Mouse (Mus musculus) C2C12 (cell line): ENCODE data around the gene Pllp.

Experiments
- CTCF ChIP-seq: IDR thresholded peaks from one replicate; pipeline ENCODE4 v1.5.1; 2011; ENCODE audit not compliant: control insufficient read depth, insufficient read depth, insufficient read length
- FOSL1 ChIP-seq: IDR thresholded peaks from one replicate; pipeline ENCODE4 v1.8.0; 2011; ENCODE audit warnings: mild to moderate bottlenecking, low read length; ENCODE audit not compliant: poor library complexity, insufficient read depth, severe bottlenecking
- MAX ChIP-seq: IDR thresholded peaks from one replicate; pipeline ENCODE4 v1.6.1; 2011; ENCODE audit warnings: mild to moderate bottlenecking, control low read depth
- MYOG ChIP-seq: IDR thresholded peaks from one replicate; pipeline ENCODE4 v1.6.1; 2011; ENCODE audit not compliant: control insufficient read depth, insufficient read length; ENCODE audit errors: extremely low read depth

DNA sequence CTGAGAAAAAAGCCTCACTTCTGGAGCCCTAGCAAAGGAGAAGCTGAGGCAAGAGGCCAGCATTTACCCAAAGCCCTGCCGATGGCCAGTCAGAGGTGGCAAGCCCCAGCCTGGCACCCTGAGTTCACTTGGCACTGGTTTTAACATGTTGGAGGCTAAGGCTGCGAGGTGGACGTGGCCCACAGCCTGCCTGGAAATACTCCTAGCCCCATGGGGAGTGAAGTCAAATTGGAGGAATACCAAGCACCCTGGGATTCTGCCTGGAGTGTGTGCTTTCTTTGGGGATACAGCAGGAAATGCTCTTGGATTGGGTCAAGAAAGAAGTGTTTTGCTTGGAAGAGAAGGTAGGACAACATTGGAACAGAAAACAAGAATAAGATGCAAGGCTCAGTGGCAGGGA lies 19.8 kb upstream of the Pllp start:
- no peak for TF ChIP-seq FOSL1
- no peak for TF ChIP-seq CTCF
- TF ChIP-seq MYOG = no peak
- TF ChIP-seq MAX = no peak
